Mouse (Mus musculus): ENCODE measurements at regions not wholly inside any gene's neighbourhood (a gene's known extent, or its start where the extent isn't known, plus 50 kb on each side); places are given as distances from the start of the nearest gene placed in this dataset.

DNA sequence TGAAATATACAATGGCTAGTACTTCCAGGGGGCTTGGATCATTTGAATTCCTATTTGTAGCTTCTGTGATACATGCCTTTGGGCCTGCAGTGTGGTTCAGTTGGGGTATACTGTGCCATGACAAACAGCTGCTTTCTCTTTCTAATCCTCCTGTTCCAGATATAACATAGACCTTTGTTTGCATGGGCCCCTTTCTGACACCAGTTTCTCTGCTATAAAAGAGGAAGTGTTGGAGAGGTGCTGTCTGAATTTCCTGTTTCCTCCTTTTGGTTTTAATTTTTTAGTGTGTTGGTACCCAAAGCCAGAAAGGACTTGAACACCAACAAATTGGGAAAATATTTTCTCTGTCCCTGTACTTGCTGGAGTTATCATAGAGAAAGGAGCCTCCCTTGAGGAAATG lies 207.3 kb downstream of the Insc start:
- DNase-seq (ENCODE audit: extremely low read depth) = peak; percentile 60
- in situ Hi-C loops (cut with MboI; ENCODE audit: low pct_ligation_motif_present, low pct_unique_long_range_greater_than_20kb, low sequenced_read_pairs) (no loop called here), dilution Hi-C loops (cut with MboI; ENCODE audit: extremely low pct_ligation_motif_present, extremely low pct_unique_long_range_greater_than_20kb, low sequenced_read_pairs) (no loop called here)
- TF ChIP-seq ZMIZ1 (IDR thresholded peaks at IDR 0.05; ENCODE audit: low read depth, low read length) = no peak
- no peak for TF ChIP-seq RAD21 (IDR thresholded peaks at IDR 0.05; ENCODE audit: low read depth, low read length)
- 0 out of 2 replicates have a peak, but pooled peaks have one; percentile 13 for TF ChIP-seq MEF2A (IDR thresholded peaks at IDR 0.05; ENCODE audit: borderline replicate concordance, low read depth, low read length)
- TF ChIP-seq SMC3 (IDR thresholded peaks at IDR 0.05; ENCODE audit: low read depth, low read length) = no peak
- TF ChIP-seq BHLHE40 (IDR thresholded peaks at IDR 0.05; ENCODE audit: low read depth, low read length) = 0 out of 2 replicates have a peak, but pooled peaks have one; percentile 19
- TF ChIP-seq ELF1 (IDR thresholded peaks at IDR 0.05; ENCODE audit: low read depth, low read length) = no peak
- TF ChIP-seq ZNF384 (IDR thresholded peaks at IDR 0.05; ENCODE audit: low read depth, low read length) = no peak
- TF ChIP-seq MAX (IDR thresholded peaks at IDR 0.05; ENCODE audit: low read length) = no peak
- no peak for TF ChIP-seq ETS1 (conservative IDR thresholded peaks at IDR 0.05; ENCODE audit: low read depth, low read length)
- no peak for TF ChIP-seq SIN3A (IDR thresholded peaks at IDR 0.05; ENCODE audit: low read length)
- TF ChIP-seq MYC (IDR thresholded peaks at IDR 0.05; ENCODE audit: low read depth, low read length) = no peak
- TF ChIP-seq POLR2AphosphoS2 (IDR thresholded peaks at IDR 0.05; ENCODE audit: low read depth, low read length) = no peak
- TF ChIP-seq HCFC1 (IDR thresholded peaks at IDR 0.05; ENCODE audit: low read depth, low read length) = no peak
- TF ChIP-seq UBTF (IDR thresholded peaks at IDR 0.05; ENCODE audit: low read depth, low read length) = no peak
- no peak for TF ChIP-seq GABPA (IDR thresholded peaks at IDR 0.05; ENCODE audit: insufficient replicate concordance, low read depth, low read length)
- TF ChIP-seq EP300 (IDR thresholded peaks at IDR 0.05; ENCODE audit: low read length) = peak; percentile 64
- no peak for TF ChIP-seq RCOR1 (conservative IDR thresholded peaks at IDR 0.05; ENCODE audit: low read depth, low read length)
- TF ChIP-seq NELFE (IDR thresholded peaks at IDR 0.05; ENCODE audit: low read depth, low read length) = no peak
- TF ChIP-seq ZKSCAN1 (IDR thresholded peaks at IDR 0.05; ENCODE audit: borderline replicate concordance, low read depth, low read length) = no peak
- peak; percentile 10; the same call in 1 of the 2 replicates for TF ChIP-seq IRF4 (IDR thresholded peaks at IDR 0.05; ENCODE audit: low read depth, low read length)
- TF ChIP-seq TCF12 (IDR thresholded peaks at IDR 0.05; ENCODE audit: low read depth, low read length) = no peak
- TF ChIP-seq E2F4 (IDR thresholded peaks at IDR 0.05; ENCODE audit: insufficient replicate concordance, low read depth, low read length) = no peak
- TF ChIP-seq MXI1 (IDR thresholded peaks at IDR 0.05; ENCODE audit: low read depth, low read length) = no peak
- TF ChIP-seq ZC3H11A (IDR thresholded peaks at IDR 0.05; ENCODE audit: low read depth, low read length) = no peak
- no peak for TF ChIP-seq MAFK (IDR thresholded peaks at IDR 0.05; ENCODE audit: insufficient replicate concordance, low read length)
- Histone ChIP-seq H3K27me3 (replicated peaks) (no peaks in the 10 kb centered on the region), H3K9me3 (replicated peaks; ENCODE audit: low read length) (no peaks in the 10 kb centered on the region), H3K4me2 (ENCODE audit: insufficient read depth, low read depth, poor library complexity, severe bottlenecking) (no peak overlapping the region), H3K4me3 (replicated peaks in 1 of 3; ENCODE audit: low read depth in 2 of 3, low read length in 2 of 3, poor library complexity in 1 of 3) (no peak overlapping the region), H3K79me2 (replicated peaks; ENCODE audit: control insufficient read depth, extremely low read depth, insufficient read depth, poor library complexity, severe bottlenecking) (no peaks in the 10 kb centered on the region), H3K9ac (ENCODE audit: insufficient read depth, low read depth) (no peak overlapping the region), H3K36me3 (replicated peaks in 1 of 2; ENCODE audit: control insufficient read depth in 1 of 2, insufficient read depth in 1 of 2, low read length in 1 of 2) (no peaks in the 10 kb centered on the region), H3K27ac (ENCODE audit: insufficient read depth, low read depth) (no peak overlapping the region), H3K4me1 (ENCODE audit: control insufficient read depth in 1 of 2, insufficient read depth in 2 of 2) (peaks cover 6 to 36% of the 10 kb centered on the region in 2 experiments; a peak in 3 of 4 replicates)

Data from CH12.LX (cell line).